Mouse (Mus musculus) thymus, adult 2 months (tissue): ENCODE measurements around the gene Mrgpre. TPM values are rescaled to one million over a fixed set of nuclear protein-coding genes. Genes with fewer than 3 reads are reported as not detected.

Experiments used
- DNase-seq: peaks from one replicate; pipeline ENCODE4 v3.0.0; 2021
- H3K27ac ChIP-seq: fragments of 200-500 bp; 2 replicates; pipeline ENCODE4 v1.5.1; 2012; ENCODE audit warnings: low read length, control low read depth; ENCODE audit not compliant: control insufficient read depth, insufficient read depth
- H3K27me3 ChIP-seq: fragments of 200-500 bp; 2 replicates; pipeline ENCODE4 v1.6.1; 2012; ENCODE audit warnings: mild to moderate bottlenecking, low read length, moderate library complexity, mixed read lengths; ENCODE audit not compliant: control insufficient read depth, insufficient read depth
- H3K36me3 ChIP-seq: fragments of 200-500 bp; 2 replicates; pipeline ENCODE4 v1.6.1; 2012; ENCODE audit warnings: mild to moderate bottlenecking, low read length, moderate library complexity; ENCODE audit not compliant: control insufficient read depth, insufficient read depth
- H3K4me1 ChIP-seq: fragments of 200-500 bp; replicated peaks from 2 replicates; pipeline ENCODE4 v1.6.1; 2012; ENCODE audit warnings: low read length; ENCODE audit not compliant: control insufficient read depth, insufficient read depth
- H3K4me3 ChIP-seq: fragments of 200-500 bp; 2 replicates; pipeline ENCODE4 v1.5.1; 2012; ENCODE audit warnings: mild to moderate bottlenecking, low read length, control low read depth, moderate library complexity; ENCODE audit not compliant: control insufficient read depth, insufficient read depth
- CTCF ChIP-seq: fragments of 200-500 bp; IDR thresholded peaks from 2 replicates; pipeline ENCODE4 v1.5.1; 2012; ENCODE audit warnings: mild to moderate bottlenecking, control low read depth, low read length, moderate library complexity, borderline replicate concordance; ENCODE audit not compliant: control insufficient read depth, poor library complexity, insufficient read depth; ENCODE audit errors: extremely low read depth
- POLR2A ChIP-seq: fragments of 200-500 bp; IDR thresholded peaks from 2 replicates; pipeline ENCODE4 v1.6.1; 2012; ENCODE audit warnings: mild to moderate bottlenecking, low read length, control low read depth, moderate library complexity; ENCODE audit not compliant: control insufficient read depth, poor library complexity, insufficient read depth; ENCODE audit errors: extremely low read depth
- WGBS: fragments of 180-500 bp; shearing (Covaris S2); methylation state at CpG from one replicate; pipeline ENCODE4 v1.1.7; 2018; 5-methylcytosine and 5-hydroxymethylcytosine counted together
- polyA plus RNA-seq: library from polyadenylated mRNA; depleted of rRNA; stranded (reverse); fragments of >200 nt; gene quantifications from 2 replicates; pipeline ENCODE4 v1.2.3, GENCODE M21; 2012

Mrgpre gene
- polyA plus RNA-seq, 1 experiment: 9.8 TPM

- H3K36me3 ChIP-seq: no peaks in the 10 kb centered on the region
- 95% methylated on average over 2 of the region's 2 CpGs for WGBS
- TF ChIP-seq CTCF (no peak), POLR2A (no peak)
- no peak overlapping the region for H3K27ac ChIP-seq
- H3K27me3 ChIP-seq: no peaks in the 10 kb centered on the region
- DNase-seq: no peak
- peaks cover 16% of the 10 kb centered on the region for H3K4me1 ChIP-seq
- H3K4me3 ChIP-seq: no peak overlapping the region
Observed at GRCm38 (mm10) chr7:143826985-143827384, 42.7 kb upstream of the Mrgpre start.

- H3K27me3 ChIP-seq: no peaks in the 10 kb centered on the region
- H3K27ac ChIP-seq: peak overlapping the region; percentile 54
- peaks cover 11% of the 10 kb centered on the region for H3K4me1 ChIP-seq
- TF ChIP-seq CTCF (no peak), POLR2A (no peak)
- no peak for DNase-seq
- no peaks in the 10 kb centered on the region; the same call in 1 of the 2 replicates for H3K36me3 ChIP-seq
- WGBS: 66% methylated on average over 4 of the region's 4 CpGs
- H3K4me3 ChIP-seq: peak overlapping the region; percentile 36
Observed at GRCm38 (mm10) chr7:143823266-143823605, 38.9 kb upstream of the Mrgpre start.

GRCm38 (mm10) chr7:143822375-143823265 is 38.3 kb upstream of the Mrgpre start, which contains the start of the genes Nadsyn1 and Dhcr7:
Gene Nadsyn1, minus strand, starts transcription at chr7:143822849.
Gene Dhcr7, plus strand, starts transcription at chr7:143823145.
- WGBS: under 1% methylated on average over 40 of the region's 40 CpGs
- Histone ChIP-seq H3K27me3 (no peaks in the 10 kb centered on the region), H3K4me1 (peaks cover 11% of the 10 kb centered on the region), H3K4me3 (peak within 1 kb of the TSS; percentile 71), H3K27ac (peak within 1 kb of the TSS; percentile 54), H3K36me3 (no peaks in the 10 kb centered on the region; the same call in 1 of the 2 replicates)
- TF ChIP-seq POLR2A (peak; percentile 58), CTCF (peak; percentile 29; the same call in 1 of the 2 replicates)
- DNase-seq: peak; percentile 99

GRCm38 (mm10) chr7:143821241-143821640 is 36.9 kb upstream of the Mrgpre start:
- no peak overlapping the region for H3K27ac ChIP-seq
- DNase-seq: no peak
- 94% methylated on average over 2 of the region's 2 CpGs for WGBS
- H3K27me3 ChIP-seq: no peaks in the 10 kb centered on the region
- no peaks in the 10 kb centered on the region; the same call in 1 of the 2 replicates for H3K36me3 ChIP-seq
- TF ChIP-seq CTCF: no peak
- peaks cover 11% of the 10 kb centered on the region for H3K4me1 ChIP-seq
- no peak overlapping the region for H3K4me3 ChIP-seq

- TF ChIP-seq POLR2A: no peak
- no peak for TF ChIP-seq CTCF
- WGBS: 94% methylated on average over 4 of the region's 4 CpGs
- Histone ChIP-seq H3K27me3 (no peaks in the 10 kb centered on the region), H3K36me3 (no peaks in the 10 kb centered on the region; the same call in 1 of the 2 replicates), H3K27ac (no peak overlapping the region), H3K4me1 (peaks cover 11% of the 10 kb centered on the region), H3K4me3 (no peak overlapping the region)
- DNase-seq: no peak
Observed at GRCm38 (mm10) chr7:143819201-143819600, 34.9 kb upstream of the Mrgpre start.

- H3K27ac ChIP-seq: no peak overlapping the region
- H3K4me1 ChIP-seq: no peaks in the 10 kb centered on the region
- peaks cover 4% of the 10 kb centered on the region; the same call in 1 of the 2 replicates for H3K36me3 ChIP-seq
- TF ChIP-seq CTCF (no peak), POLR2A (no peak)
- H3K27me3 ChIP-seq: no peaks in the 10 kb centered on the region
- WGBS: 74% methylated on average over 1 of the region's 1 CpGs
- no peak overlapping the region for H3K4me3 ChIP-seq
- peak; percentile 60 for DNase-seq
Observed at GRCm38 (mm10) chr7:143808909-143809308, 24.6 kb upstream of the Mrgpre start.
